ENCODE assay signal across 7 mouse cellular contexts in genomic region chr9:45041131-45041838, GRCm38 (mm10). TPM values are rescaled to one million over a fixed set of nuclear protein-coding genes. Genes with fewer than 3 reads are reported as not detected.
DNase-seq lines count a peak whose midpoint lies in the region; ATAC-seq and TF ChIP-seq lines count a peak whose summit lies in the region.

No protein-coding gene starts in this region.

- no peaks in the 10 kb centered on the region for H3K36me3 ChIP-seq in kidney, embryonic 16.5 days (ENCODE audit: insufficient read depth, low read length)
- H3K36me3 ChIP-seq in midbrain, embryonic 13.5 days = no peaks in the 10 kb centered on the region

- TF ChIP-seq POLR2A in cerebellum, adult 2 months (IDR thresholded peaks at IDR 0.05; ENCODE audit: borderline replicate concordance, insufficient read depth, low read length) = no peak

- peak overlapping the region; percentile 78 for H3K27ac ChIP-seq in kidney, embryonic 16.5 days (ENCODE audit: low read length)
- H3K27ac ChIP-seq in midbrain, embryonic 13.5 days = no peak overlapping the region
- H3K27ac ChIP-seq in cerebellum, adult 2 months (ENCODE audit: insufficient read depth, low read length) = no peak overlapping the region

- peak overlapping the region; percentile 48 for H3K4me2 ChIP-seq in kidney, embryonic 16.5 days (replicated peaks; ENCODE audit: low read depth, low read length)
- peak overlapping the region; percentile 33 for H3K4me2 ChIP-seq in midbrain, embryonic 13.5 days (replicated peaks)

- no peaks in the 10 kb centered on the region for H3K9me3 ChIP-seq in kidney, embryonic 16.5 days (ENCODE audit: low read length)
- no peaks in the 10 kb centered on the region for H3K9me3 ChIP-seq in midbrain, embryonic 13.5 days

- WGBS in kidney, embryonic 16.5 days = 33% methylated on average over 17 of the region's 17 CpGs
- 35% methylated on average over 17 of the region's 17 CpGs for WGBS in midbrain, embryonic 13.5 days
- WGBS in cerebellum, adult 2 months = 40% methylated on average over 17 of the region's 17 CpGs

- peak; percentile 35 to 38 for DNase-seq in spleen, postnatal 36 days (ENCODE audit: low spot score in 2 of 2)
- DNase-seq in spleen, adult 18-20 months = no peak
- DNase-seq in cerebellum, adult 2 months = no peak

- H3K9ac ChIP-seq in kidney, embryonic 16.5 days (replicated peaks; ENCODE audit: low read length) = no peak overlapping the region; the same call in 1 of the 2 replicates
- no peak overlapping the region for H3K9ac ChIP-seq in midbrain, embryonic 13.5 days (replicated peaks)

- no peak for TF ChIP-seq CTCF in cerebellum, adult 2 months (IDR thresholded peaks at IDR 0.05; ENCODE audit: borderline replicate concordance, insufficient read depth, low read depth, low read length)

- peak; percentile 90 for ATAC-seq in common myeloid progenitor, adult 5-6 weeks (replicated peaks; ENCODE audit: low read depth, poor library complexity, severe bottlenecking)
- peak; percentile 46; the same call in 1 of the 2 replicates for ATAC-seq in kidney, embryonic 16.5 days (ENCODE audit: low FRiP score, low TSS enrichment)
- ATAC-seq in midbrain, embryonic 13.5 days = no peak
- no peak for ATAC-seq in cerebellum, adult (ENCODE audit: insufficient number of reproducible peaks, low FRiP score, low TSS enrichment)

- H3K4me1 ChIP-seq in kidney, embryonic 16.5 days (ENCODE audit: insufficient read depth, low read length) = peaks cover 28% of the 10 kb centered on the region
- peaks cover 7% of the 10 kb centered on the region; the same call in 1 of the 2 replicates for H3K4me1 ChIP-seq in midbrain, embryonic 13.5 days (replicated peaks)
- H3K4me1 ChIP-seq in cerebellum, adult 2 months (ENCODE audit: control insufficient read depth, insufficient read depth, low read length) = 0 out of 2 replicates have a peak, but pooled peaks cover 2% of the 10 kb centered on the region

- H3K4me3 ChIP-seq in kidney, embryonic 16.5 days (ENCODE audit: low read length) = peak overlapping the region; percentile 15; the same call in 1 of the 2 replicates
- no peak overlapping the region for H3K4me3 ChIP-seq in midbrain, embryonic 13.5 days (replicated peaks)
- no peak overlapping the region for H3K4me3 ChIP-seq in cerebellum, adult 2 months (replicated peaks; ENCODE audit: insufficient read depth, low read depth, low read length)

- peaks cover 43% of the 10 kb centered on the region for H3K27me3 ChIP-seq in kidney, embryonic 16.5 days (ENCODE audit: insufficient read depth, low read length)
- H3K27me3 ChIP-seq in midbrain, embryonic 13.5 days = peaks cover 80% of the 10 kb centered on the region
- peaks cover 4% of the 10 kb centered on the region; the same call in 1 of the 2 replicates for H3K27me3 ChIP-seq in cerebellum, adult 2 months (ENCODE audit: control insufficient read depth, insufficient read depth, low read length)

RNA-seq across cellular contexts. Expression of gene Mpzl2, which starts 1.7 kb away (rescaled TPM):
- not detected in 2 replicates for total RNA-seq in common myeloid progenitor, adult 5-6 weeks (2017)
- 20.3 and 23.4 TPM in 2 replicates for polyA plus RNA-seq in kidney, embryonic 16.5 days (2015; fragmentation: Nextera tagmentation; extraction: Ambion mirVana)
- polyA plus RNA-seq in midbrain, embryonic 13.5 days (2015; fragmentation: Nextera tagmentation; extraction: Ambion mirVana) = 0.30 and 0.36 TPM in 2 replicates
- 1.1 and 2.4 TPM in 2 replicates for polyA plus RNA-seq in cerebellum, adult 2 months (2012; rRNA removed)

RNA-seq across cellular contexts. Expression of gene Mpzl3, which starts 13.7 kb away (rescaled TPM):
- 0.27 and 1.0 TPM in 2 replicates for total RNA-seq in common myeloid progenitor, adult 5-6 weeks (2017)
- polyA plus RNA-seq in kidney, embryonic 16.5 days (2015; fragmentation: Nextera tagmentation; extraction: Ambion mirVana) = 3.2 and 3.7 TPM in 2 replicates
- polyA plus RNA-seq in midbrain, embryonic 13.5 days (2015; fragmentation: Nextera tagmentation; extraction: Ambion mirVana) = 1.6 TPM in 2 replicates
- 7.4 and 8.3 TPM in 2 replicates for polyA plus RNA-seq in cerebellum, adult 2 months (2012; rRNA removed)

RNA-seq across cellular contexts. Expression of gene Cd3e, which starts 31.9 kb away (rescaled TPM):
- not detected in 2 replicates for total RNA-seq in common myeloid progenitor, adult 5-6 weeks (2017)
- polyA plus RNA-seq in kidney, embryonic 16.5 days (2015; fragmentation: Nextera tagmentation; extraction: Ambion mirVana) = not detected in 2 replicates
- polyA plus RNA-seq in midbrain, embryonic 13.5 days (2015; fragmentation: Nextera tagmentation; extraction: Ambion mirVana) = not detected in 2 replicates
- 0.05 and 0.27 TPM in 2 replicates for polyA plus RNA-seq in cerebellum, adult 2 months (2012; rRNA removed)

RNA-seq across cellular contexts. Expression of gene Jaml, which starts 37.7 kb away (rescaled TPM):
- 1.6 and 6.1 TPM in 2 replicates for total RNA-seq in common myeloid progenitor, adult 5-6 weeks (2017)
- 0.30 TPM in 1 of 2 replicates, not detected in the other for polyA plus RNA-seq in kidney, embryonic 16.5 days (2015; fragmentation: Nextera tagmentation; extraction: Ambion mirVana)
- 0.27 and 0.51 TPM in 2 replicates for polyA plus RNA-seq in midbrain, embryonic 13.5 days (2015; fragmentation: Nextera tagmentation; extraction: Ambion mirVana)
- polyA plus RNA-seq in cerebellum, adult 2 months (2012; rRNA removed) = 3.8 and 4.2 TPM in 2 replicates

RNA-seq across cellular contexts. Expression of gene Cd3d, which starts 59.7 kb away (rescaled TPM):
- 0.05 TPM in 1 of 2 replicates, not detected in the other for total RNA-seq in common myeloid progenitor, adult 5-6 weeks (2017)
- polyA plus RNA-seq in kidney, embryonic 16.5 days (2015; fragmentation: Nextera tagmentation; extraction: Ambion mirVana) = not detected in 2 replicates
- not detected in 2 replicates for polyA plus RNA-seq in midbrain, embryonic 13.5 days (2015; fragmentation: Nextera tagmentation; extraction: Ambion mirVana)
- 0.08 and 0.10 TPM in 2 replicates for polyA plus RNA-seq in cerebellum, adult 2 months (2012; rRNA removed)

Comparison
In these comparisons a context has a peak if more than half of its experiments do, and no peak if none do; other contexts are left out.
1. DNase-seq: peak in spleen, postnatal 36 days (2 of 2); none in spleen, adult 18-20 months (0 of 2) and cerebellum, adult 2 months (0 of 2).
2. ATAC-seq: peak in common myeloid progenitor, adult 5-6 weeks (single experiment) and kidney, embryonic 16.5 days (single experiment); none in midbrain, embryonic 13.5 days (single experiment) and cerebellum, adult (single experiment).